Mouse (Mus musculus) left cerebral cortex, postnatal 4 days (tissue): ENCODE measurements at regions not wholly inside any gene's neighbourhood (a gene's known extent, or its start where the extent isn't known, plus 50 kb on each side); places are given as distances from the start of the nearest gene placed in this dataset.
"Not testable (repeated sequence)": the region's sequence is repeated elsewhere in the genome, so short reads cannot be mapped to it uniquely, and the experiment has no call there.

ENCODE experiments used
- DNase-seq: peaks from one replicate; pipeline ENCODE4 v3.0.0-alpha.2; 2022
- intact Hi-C: fragments of 180-260 bp; cut with DNase I; formaldehyde crosslinking; loops from one replicate; pipeline ENCODE4 v1.15.1; 2025

- no peak for DNase-seq
- intact Hi-C loops: no loop called here
Observed at GRCm38 (mm10) chr7:111855309-111855708, 75.5 kb upstream of the Galnt18 start.

GRCm38 (mm10) chr7:111846417-111846816 is 66.6 kb upstream of the Galnt18 start:
- intact Hi-C loops: no loop called here
- DNase-seq: no peak

GRCm38 (mm10) chr7:111843715-111844114 is 63.9 kb upstream of the Galnt18 start:
- intact Hi-C loops: no loop called here
- DNase-seq: no peak

GRCm38 (mm10) chr7:111840826-111841225 is 61.0 kb upstream of the Galnt18 start:
- intact Hi-C loops: no loop called here
- no peak for DNase-seq

- DNase-seq: no peak
- intact Hi-C loops: no loop called here
Observed at GRCm38 (mm10) chr7:111838162-111838561, 58.4 kb upstream of the Galnt18 start.

GRCm38 (mm10) chr7:111834356-111834755 is 54.6 kb upstream of the Galnt18 start:
- intact Hi-C loops, DNase-seq: not testable (repeated sequence)

- no peak for DNase-seq
- intact Hi-C loops: no loop called here
Observed at GRCm38 (mm10) chr7:111829931-111830330, 50.2 kb upstream of the Galnt18 start.
